Mouse (Mus musculus) liver, postnatal 0 days (tissue): Measurements from ENCODE around the gene Gucd1. TPM values are rescaled to one million over a fixed set of nuclear protein-coding genes. Genes with fewer than 3 reads are reported as not detected.
"Not testable (repeated sequence)": the region's sequence is repeated elsewhere in the genome, so short reads cannot be mapped to it uniquely, and the experiment has no call there.

Experiments used
- ATAC-seq: fragments of 200-750 bp; cut with Nextera tagmentation; 2 replicates; pipeline ENCODE4 v1.8.0; 2017; ENCODE audit warnings: mild to moderate bottlenecking, moderate library complexity
- DNase-seq: peaks from one replicate; pipeline ENCODE4 v3.0.0-alpha.2; 2016
- H3K27ac ChIP-seq: fragments of 300-500 bp; sonication (generic); 2 replicates; pipeline ENCODE4 v1.5.1; 2014; ENCODE audit warnings: antibody characterized with exemption, moderate library complexity, mild to moderate bottlenecking, low read depth
- H3K27me3 ChIP-seq: fragments of 300-500 bp; sonication (generic); 2 replicates; pipeline ENCODE4 v1.6.1; 2014; ENCODE audit warnings: low read length, control low read depth, mixed read lengths; ENCODE audit not compliant: insufficient read depth
- H3K36me3 ChIP-seq: fragments of 300-500 bp; sonication (generic); replicated peaks from 2 replicates; pipeline ENCODE4 v1.6.1; 2014; ENCODE audit warnings: mild to moderate bottlenecking, control low read depth, low read length, moderate library complexity, mixed read lengths; ENCODE audit not compliant: insufficient read depth
- H3K4me1 ChIP-seq: fragments of 300-500 bp; sonication (generic); 2 replicates; pipeline ENCODE4 v1.6.1; 2014; ENCODE audit warnings: antibody characterized with exemption, mild to moderate bottlenecking, control low read depth; ENCODE audit not compliant: insufficient read depth
- H3K4me2 ChIP-seq: fragments of 300-500 bp; sonication (generic); 2 replicates; pipeline ENCODE4 v1.6.1; 2014; ENCODE audit warnings: low read depth, mild to moderate bottlenecking, low read length, moderate library complexity, mixed read lengths
- H3K4me3 ChIP-seq: fragments of 300-500 bp; sonication (generic); 2 replicates; pipeline ENCODE4 v1.5.1; 2014; ENCODE audit warnings: low read depth, low read length
- H3K9ac ChIP-seq: fragments of 300-500 bp; sonication (generic); replicated peaks from 2 replicates; pipeline ENCODE4 v1.6.1; 2014; ENCODE audit warnings: mild to moderate bottlenecking, moderate library complexity
- H3K9me3 ChIP-seq: fragments of 300-500 bp; sonication (generic); 2 replicates; pipeline ENCODE4 v1.6.1; 2016; ENCODE audit warnings: mild to moderate bottlenecking, control low read depth, low read length, mixed read lengths
- CTCF ChIP-seq: sonication (generic); IDR thresholded peaks from 2 replicates; pipeline ENCODE4 v1.5.1; 2016; ENCODE audit warnings: antibody characterized with exemption, low read depth
- EP300 ChIP-seq: IDR thresholded peaks from 2 replicates; pipeline ENCODE4 v1.6.1; 2016; ENCODE audit warnings: antibody characterized with exemption, low read depth, mild to moderate bottlenecking
- WGBS: fragments of 180-500 bp; shearing (Covaris S2); extraction: QIAGEN DNeasy Blood & Tissue Kit; methylation state at CpG from one replicate; pipeline ENCODE4 v1.1.7; 2014; ENCODE audit not compliant: insufficient replicate concordance; 5-methylcytosine and 5-hydroxymethylcytosine counted together
- polyA plus RNA-seq: library from polyadenylated mRNA; unstranded; fragments of >200 nt; fragmentation: Nextera tagmentation; extraction: Ambion mirVana; gene quantifications from 2 replicates; pipeline ENCODE4 v1.2.1, GENCODE M21; 2015

Gene Gucd1
- polyA plus RNA-seq, 1 experiment from 2014 or later: 45.6 TPM

DNA sequence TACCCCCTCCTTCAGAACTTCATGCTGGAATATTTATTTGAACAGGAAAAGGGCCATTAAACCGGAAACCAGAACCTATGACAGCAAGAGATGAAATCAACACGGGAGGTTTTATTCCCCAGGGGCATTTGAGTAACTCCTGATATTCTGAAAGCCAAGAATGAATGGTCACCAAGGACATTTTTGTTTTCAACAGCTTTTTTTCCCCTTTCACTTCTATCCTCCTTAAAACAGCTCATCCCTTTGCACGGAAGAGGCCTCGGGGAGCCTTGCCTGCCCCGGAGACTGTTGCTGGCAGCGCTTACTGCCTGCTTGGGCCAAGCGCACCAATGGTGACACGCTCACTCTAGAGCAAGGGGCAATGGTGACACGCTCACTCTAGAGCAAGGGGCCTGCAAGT is 40.7 kb downstream of the Gucd1 start:
- no peak for DNase-seq
- WGBS: 69% methylated on average over 9 of the region's 9 CpGs

DNA sequence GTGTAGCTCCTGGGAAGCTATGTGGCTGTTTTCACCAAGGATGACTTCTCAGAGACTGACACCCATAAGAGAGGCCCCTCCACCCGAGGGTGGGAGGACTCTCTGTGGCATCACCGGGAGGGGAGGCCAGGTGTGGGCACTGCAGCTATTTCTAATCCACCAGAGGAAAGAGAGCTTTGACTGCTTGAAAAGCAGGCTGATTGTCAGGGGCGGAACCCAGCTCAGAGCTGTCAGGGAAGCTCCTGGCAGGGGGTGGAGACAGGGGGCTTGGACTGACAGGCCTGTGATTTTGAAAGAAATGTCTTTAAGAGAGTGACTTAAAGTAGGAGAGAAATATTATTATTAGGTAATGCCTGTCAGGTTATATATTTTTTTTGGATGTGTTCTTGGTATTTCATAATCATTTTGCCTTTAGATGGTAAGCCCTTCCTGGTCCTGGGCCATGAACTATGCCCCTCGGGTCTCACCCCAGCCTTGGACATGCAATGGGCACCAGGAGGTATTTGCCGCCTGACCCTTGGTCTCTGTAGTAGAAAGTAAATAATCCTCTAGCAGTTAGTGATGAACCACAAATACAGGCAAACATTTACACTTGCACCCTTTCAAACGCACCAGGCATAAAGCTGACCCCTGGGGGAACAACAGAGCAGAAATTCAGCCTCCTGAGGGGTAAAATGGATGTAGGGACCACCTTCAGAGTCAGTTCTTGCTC is 42.5 kb downstream of the Gucd1 start:
- not testable (repeated sequence) for H3K4me2 ChIP-seq
- 0 out of 2 replicates have a peak overlapping the region, but pooled peaks have one; percentile 27 for H3K9ac ChIP-seq

More for the DNA sequence above, 40.7 kb downstream of the Gucd1 start:
- Histone ChIP-seq H3K27ac (no peak overlapping the region), H3K4me3 (no peak overlapping the region), H3K9me3 (no peaks in the 10 kb centered on the region), H3K4me1 (peaks cover 18% of the 10 kb centered on the region; the same call in 1 of the 2 replicates), H3K9ac (no peak overlapping the region), H3K4me2 (no peak overlapping the region), H3K27me3 (no peaks in the 10 kb centered on the region), H3K36me3 (no peaks in the 10 kb centered on the region)
- TF ChIP-seq CTCF (no peak), EP300 (no peak)
- ATAC-seq: no peak

DNA sequence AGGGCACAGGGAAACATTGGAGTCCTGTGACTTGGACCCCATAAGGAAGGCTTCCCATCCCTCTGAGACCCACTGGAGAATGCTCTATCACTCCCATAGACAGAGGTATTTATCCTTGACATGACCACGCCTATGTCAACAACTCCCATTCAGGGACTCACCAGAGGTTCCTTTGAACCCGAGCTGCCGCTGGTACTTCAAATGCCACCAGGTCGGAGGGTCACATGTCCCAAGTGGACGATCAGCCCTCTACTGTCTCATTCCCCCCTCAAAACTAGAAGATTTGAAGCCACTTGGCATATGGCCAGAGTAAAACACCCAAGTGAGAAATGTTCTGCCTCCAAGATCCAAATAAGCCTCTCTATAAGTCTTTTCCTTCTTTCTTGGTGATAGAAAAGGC is 43.2 kb downstream of the Gucd1 start:
- no peak overlapping the region for H3K4me2 ChIP-seq
- H3K27me3 ChIP-seq: no peaks in the 10 kb centered on the region
- no peak for TF ChIP-seq CTCF
- TF ChIP-seq EP300: no peak
- no peaks in the 10 kb centered on the region for H3K36me3 ChIP-seq
- ATAC-seq: no peak
- H3K4me1 ChIP-seq: peaks cover 18% of the 10 kb centered on the region; the same call in 1 of the 2 replicates
- 49% methylated on average over 5 of the region's 5 CpGs for WGBS
- no peak overlapping the region for H3K4me3 ChIP-seq
- 0 out of 2 replicates have a peak overlapping the region, but pooled peaks have one; percentile 27 for H3K9ac ChIP-seq
- DNase-seq: no peak
- no peaks in the 10 kb centered on the region for H3K9me3 ChIP-seq
- peak overlapping the region; percentile 85 for H3K27ac ChIP-seq

More for the DNA sequence above, 42.5 kb downstream of the Gucd1 start:
- H3K4me3 ChIP-seq, H3K36me3 ChIP-seq, H3K9me3 ChIP-seq, DNase-seq, H3K27me3 ChIP-seq: not testable (repeated sequence)
- WGBS: 31% methylated on average over 3 of the region's 6 CpGs
- peak; percentile 94 for ATAC-seq
- Histone ChIP-seq H3K27ac (peak overlapping the region; percentile 87), H3K4me1 (peaks cover 18% of the 10 kb centered on the region; the same call in 1 of the 2 replicates)

- H3K9me3 ChIP-seq: no peaks in the 10 kb centered on the region
- H3K4me1 ChIP-seq: peaks cover 18% of the 10 kb centered on the region; the same call in 1 of the 2 replicates
- H3K27ac ChIP-seq: no peak overlapping the region
- no peak overlapping the region for H3K4me3 ChIP-seq
- DNase-seq (peak; percentile 36), ATAC-seq (no peak; the same call in 1 of the 2 replicates)
- TF ChIP-seq EP300: no peak
- TF ChIP-seq CTCF: no peak
- H3K4me2 ChIP-seq: no peak overlapping the region
- no peaks in the 10 kb centered on the region for H3K36me3 ChIP-seq
- WGBS: 31% methylated on average over 8 of the region's 8 CpGs
- H3K9ac ChIP-seq: no peak overlapping the region
- no peaks in the 10 kb centered on the region for H3K27me3 ChIP-seq
Observed at GRCm38 (mm10) chr10:75473411-75473810, 44.4 kb downstream of the Gucd1 start.

GRCm38 (mm10) chr10:75465781-75466550 is 51.8 kb downstream of the Gucd1 start:
- TF ChIP-seq EP300 (no peak), CTCF (no peak)
- Histone ChIP-seq H3K36me3 (no peaks in the 10 kb centered on the region), H3K4me2 (no peak overlapping the region), H3K27me3 (no peaks in the 10 kb centered on the region), H3K4me3 (no peak overlapping the region), H3K4me1 (no peaks in the 10 kb centered on the region; the same call in 1 of the 2 replicates), H3K9me3 (no peaks in the 10 kb centered on the region), H3K27ac (no peak overlapping the region), H3K9ac (peak overlapping the region; percentile 32; the same call in 1 of the 2 replicates)
- WGBS: 45% methylated on average over 6 of the region's 6 CpGs
- ATAC-seq: no peak
- no peak for DNase-seq

DNA sequence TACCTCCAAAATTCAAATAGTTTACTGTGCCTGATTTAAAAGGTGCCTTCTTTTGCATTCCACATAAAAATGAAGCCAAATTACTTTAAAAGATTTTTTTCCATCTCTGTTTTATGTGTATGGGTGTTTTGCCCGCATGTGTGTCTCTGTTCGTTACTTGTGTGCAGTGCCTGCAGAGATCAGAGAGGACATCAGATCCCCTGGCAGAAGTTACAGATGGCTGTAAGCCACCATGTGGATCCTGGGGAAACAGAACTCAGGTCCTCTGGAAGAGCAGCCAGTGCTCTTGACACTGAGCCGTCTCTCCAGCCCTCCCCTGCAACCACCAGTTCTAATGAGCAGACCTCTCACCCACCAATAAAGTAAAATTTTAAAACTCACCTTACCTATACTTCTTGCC is 55.0 kb downstream of the Gucd1 start:
- no peaks in the 10 kb centered on the region; the same call in 1 of the 2 replicates for H3K4me1 ChIP-seq
- H3K9ac ChIP-seq: no peak overlapping the region
- no peaks in the 10 kb centered on the region for H3K36me3 ChIP-seq
- H3K9me3 ChIP-seq: no peaks in the 10 kb centered on the region
- no peak overlapping the region for H3K27ac ChIP-seq
- 73% methylated on average over 3 of the region's 3 CpGs for WGBS
- no peaks in the 10 kb centered on the region for H3K27me3 ChIP-seq
- ATAC-seq (no peak), DNase-seq (no peak)
- no peak overlapping the region for H3K4me3 ChIP-seq
- TF ChIP-seq CTCF (no peak), EP300 (no peak)
- H3K4me2 ChIP-seq: no peak overlapping the region
